Mouse (Mus musculus) midbrain, embryonic 10.5 days (tissue): ENCODE measurements around the gene Eno3. TPM values are rescaled to one million over a fixed set of nuclear protein-coding genes. Genes with fewer than 3 reads are reported as not detected.

ENCODE experiments used
- DNase-seq: peaks from one replicate; pipeline ENCODE4 v3.0.0-alpha.2; 2017; ENCODE audit warnings: low spot score
- H3K27ac ChIP-seq: fragments of 300-500 bp; sonication (generic); replicated peaks from 2 replicates; pipeline ENCODE4 v1.5.1; 2016; ENCODE audit warnings: mild to moderate bottlenecking
- H3K27me3 ChIP-seq: fragments of 300-500 bp; sonication (generic); 2 replicates; pipeline ENCODE4 v1.6.1; 2016; ENCODE audit warnings: low read depth, mild to moderate bottlenecking; ENCODE audit not compliant: poor library complexity, severe bottlenecking
- H3K36me3 ChIP-seq: fragments of 300-500 bp; sonication (generic); 2 replicates; pipeline ENCODE4 v1.6.1; 2016; ENCODE audit warnings: mild to moderate bottlenecking, moderate library complexity
- H3K4me1 ChIP-seq: fragments of 300-500 bp; sonication (generic); 2 replicates; pipeline ENCODE4 v1.6.1; 2016
- H3K4me3 ChIP-seq: fragments of 300-500 bp; sonication (generic); 2 replicates; pipeline ENCODE4 v1.5.1; 2016; ENCODE audit warnings: mild to moderate bottlenecking, moderate library complexity
- H3K9me3 ChIP-seq: fragments of 300-500 bp; sonication (generic); replicated peaks from 2 replicates; pipeline ENCODE4 v1.6.1; 2016; ENCODE audit warnings: mild to moderate bottlenecking
- WGBS: fragments of 180-500 bp; shearing (Covaris S2); methylation state at CpG from one replicate; pipeline ENCODE4 v1.1.7; 2016; 5-methylcytosine and 5-hydroxymethylcytosine counted together
- polyA plus RNA-seq: library from polyadenylated mRNA; unstranded; fragments of >200 nt; fragmentation: Nextera tagmentation; extraction: Ambion mirVana; gene quantifications from 2 replicates; pipeline ENCODE4 v1.2.1, GENCODE M21; 2016

Eno3 gene
- polyA plus RNA-seq, 1 experiment from 2014 or later: 32.8 TPM

DNA sequence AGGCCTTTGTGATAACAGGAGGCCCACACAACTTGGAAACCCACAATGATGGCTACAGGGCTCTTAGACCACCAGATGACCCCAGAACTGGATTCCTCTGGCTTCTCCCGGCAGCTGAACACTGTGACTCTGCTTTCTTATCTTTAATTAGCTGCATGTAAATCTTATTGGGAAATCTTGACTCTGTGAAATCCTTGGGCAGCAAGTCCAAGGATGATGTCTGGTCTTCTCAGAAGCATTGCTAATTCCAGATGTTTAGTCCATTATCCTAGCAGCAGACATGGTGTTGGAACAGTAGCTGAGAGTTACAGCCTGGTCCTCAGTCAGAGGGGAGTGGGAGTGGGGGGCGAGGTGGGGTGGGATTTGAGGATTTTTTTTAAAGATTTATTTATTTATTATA, 28.6 kb upstream of the Eno3 start:
- no peak overlapping the region for H3K27ac ChIP-seq
- no peak for DNase-seq
- H3K36me3 ChIP-seq: no peaks in the 10 kb centered on the region
- no peak overlapping the region for H3K4me3 ChIP-seq
- 83% methylated on average over 2 of the region's 2 CpGs for WGBS
- no peaks in the 10 kb centered on the region for H3K9me3 ChIP-seq
- no peaks in the 10 kb centered on the region for H3K27me3 ChIP-seq
- H3K4me1 ChIP-seq: no peaks in the 10 kb centered on the region

DNA sequence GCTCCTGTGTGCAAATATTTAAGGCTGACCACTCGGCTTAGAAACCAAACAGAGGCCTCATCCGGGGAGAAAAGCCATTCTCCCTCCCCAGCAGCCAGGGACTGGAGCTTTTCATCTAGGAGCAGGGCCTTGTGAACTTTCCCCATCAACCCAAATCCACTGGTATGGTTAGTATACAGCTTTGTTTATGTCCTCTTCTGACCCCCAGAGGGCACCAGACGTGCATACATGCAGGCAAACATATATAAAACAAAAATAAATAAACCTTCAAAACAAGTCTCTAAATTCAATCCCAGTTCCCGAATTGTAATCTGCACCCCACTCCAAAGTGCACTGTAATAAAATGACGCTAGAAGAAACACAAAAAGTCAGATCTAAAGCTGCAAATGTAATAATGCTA, 27.4 kb upstream of the Eno3 start:
- no peak overlapping the region for H3K27ac ChIP-seq
- H3K9me3 ChIP-seq: no peaks in the 10 kb centered on the region
- no peak for DNase-seq
- H3K4me3 ChIP-seq: no peak overlapping the region
- 57% methylated on average over 5 of the region's 5 CpGs for WGBS
- H3K36me3 ChIP-seq: no peaks in the 10 kb centered on the region
- H3K4me1 ChIP-seq: no peaks in the 10 kb centered on the region
- no peaks in the 10 kb centered on the region for H3K27me3 ChIP-seq

DNA sequence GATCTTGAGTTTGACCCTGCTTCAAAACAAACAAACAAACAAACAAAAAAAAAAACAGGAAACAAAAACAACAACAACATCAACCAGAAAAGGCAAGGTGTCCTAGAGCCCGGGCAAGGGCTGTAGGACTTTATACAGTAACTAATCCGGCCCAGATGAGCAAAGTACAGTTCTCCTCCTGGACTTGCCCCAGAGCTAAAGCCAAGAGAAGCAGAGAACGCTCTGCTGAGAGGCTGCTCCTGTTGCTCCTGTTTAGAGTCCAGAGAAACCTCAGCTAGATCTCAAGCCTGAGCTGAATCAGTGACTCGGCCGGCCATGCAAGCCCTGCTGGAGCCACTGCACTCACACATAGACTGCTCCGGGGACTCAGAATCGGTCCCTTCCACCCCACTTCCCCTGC, 26.9 kb upstream of the Eno3 start:
- H3K9me3 ChIP-seq: no peaks in the 10 kb centered on the region
- H3K27ac ChIP-seq: no peak overlapping the region
- no peak for DNase-seq
- no peaks in the 10 kb centered on the region for H3K27me3 ChIP-seq
- no peaks in the 10 kb centered on the region for H3K4me1 ChIP-seq
- no peak overlapping the region for H3K4me3 ChIP-seq
- 67% methylated on average over 7 of the region's 7 CpGs for WGBS
- no peaks in the 10 kb centered on the region for H3K36me3 ChIP-seq

DNA sequence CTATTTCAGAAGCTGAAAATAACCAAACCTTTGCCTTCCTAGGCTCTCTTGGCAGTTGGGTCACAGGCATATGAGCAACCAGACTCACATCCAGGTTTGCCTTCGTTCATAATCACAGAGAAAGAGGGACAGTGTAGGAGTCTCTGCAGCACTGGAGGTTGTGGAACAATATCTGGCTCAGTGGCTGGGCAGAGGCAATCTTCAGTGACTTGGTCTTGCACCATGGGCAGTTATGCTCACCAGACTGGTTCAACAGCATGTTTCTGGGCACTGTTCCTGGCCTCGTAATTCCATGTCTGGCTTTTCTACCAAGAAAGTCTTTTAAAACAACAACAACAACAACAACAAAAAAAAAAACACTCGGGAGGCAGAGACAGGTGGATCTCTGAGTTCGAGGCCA, 21.4 kb upstream of the Eno3 start:
- Histone ChIP-seq H3K27me3 (no peaks in the 10 kb centered on the region), H3K27ac (no peak overlapping the region), H3K9me3 (no peaks in the 10 kb centered on the region), H3K4me1 (no peaks in the 10 kb centered on the region), H3K4me3 (no peak overlapping the region), H3K36me3 (no peaks in the 10 kb centered on the region)
- 83% methylated on average over 4 of the region's 4 CpGs for WGBS
- DNase-seq: no peak

DNA sequence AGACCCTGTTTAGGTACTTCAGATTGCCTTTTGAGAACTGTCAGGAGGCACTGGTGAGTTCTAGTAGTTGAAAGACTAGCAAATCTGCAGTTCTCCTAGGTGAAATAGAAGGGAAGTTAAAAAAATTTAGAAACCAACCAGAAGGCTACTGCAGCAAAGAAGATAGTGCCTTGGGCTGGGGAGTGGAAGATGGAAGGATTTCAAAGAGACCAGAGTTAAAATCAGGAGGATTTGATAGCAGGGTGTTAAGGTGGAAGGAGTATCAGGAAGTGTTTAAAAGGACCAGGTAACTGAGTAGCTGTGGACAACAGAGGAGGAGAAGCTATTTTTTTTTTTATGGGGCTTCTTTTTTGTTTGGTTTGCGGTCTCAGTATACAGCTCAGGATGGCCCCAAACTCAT, 19.2 kb upstream of the Eno3 start:
- Histone ChIP-seq H3K27me3 (no peaks in the 10 kb centered on the region), H3K4me1 (no peaks in the 10 kb centered on the region), H3K4me3 (no peak overlapping the region), H3K27ac (no peak overlapping the region), H3K36me3 (peaks cover 1% of the 10 kb centered on the region; the same call in 1 of the 2 replicates), H3K9me3 (no peaks in the 10 kb centered on the region)
- 92% methylated on average over 1 of the region's 1 CpGs for WGBS
- no peak for DNase-seq

DNA sequence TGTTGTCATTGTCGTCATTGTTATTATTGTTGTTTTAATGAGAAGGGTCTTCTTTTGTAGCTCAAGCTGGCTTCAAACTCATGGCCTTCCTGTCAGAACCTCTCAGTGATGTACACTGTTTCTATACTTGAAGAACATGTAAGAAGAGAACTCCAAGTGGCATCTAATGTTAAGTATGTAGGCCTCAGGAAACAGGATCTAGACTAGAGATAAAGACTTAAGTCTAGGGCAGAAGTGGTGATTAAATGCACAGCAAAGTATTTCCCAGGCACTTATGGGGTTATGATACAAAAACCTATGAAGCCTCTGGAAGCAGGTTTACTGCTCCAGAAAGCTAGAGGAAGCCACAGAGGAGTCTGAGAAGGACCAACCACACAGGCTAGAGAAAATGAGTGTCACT, 18.7 kb upstream of the Eno3 start:
- 88% methylated on average over 1 of the region's 1 CpGs for WGBS
- Histone ChIP-seq H3K27me3 (no peaks in the 10 kb centered on the region), H3K27ac (no peak overlapping the region), H3K4me1 (no peaks in the 10 kb centered on the region), H3K36me3 (peaks cover 7% of the 10 kb centered on the region), H3K4me3 (no peak overlapping the region), H3K9me3 (no peaks in the 10 kb centered on the region)
- no peak for DNase-seq

DNA sequence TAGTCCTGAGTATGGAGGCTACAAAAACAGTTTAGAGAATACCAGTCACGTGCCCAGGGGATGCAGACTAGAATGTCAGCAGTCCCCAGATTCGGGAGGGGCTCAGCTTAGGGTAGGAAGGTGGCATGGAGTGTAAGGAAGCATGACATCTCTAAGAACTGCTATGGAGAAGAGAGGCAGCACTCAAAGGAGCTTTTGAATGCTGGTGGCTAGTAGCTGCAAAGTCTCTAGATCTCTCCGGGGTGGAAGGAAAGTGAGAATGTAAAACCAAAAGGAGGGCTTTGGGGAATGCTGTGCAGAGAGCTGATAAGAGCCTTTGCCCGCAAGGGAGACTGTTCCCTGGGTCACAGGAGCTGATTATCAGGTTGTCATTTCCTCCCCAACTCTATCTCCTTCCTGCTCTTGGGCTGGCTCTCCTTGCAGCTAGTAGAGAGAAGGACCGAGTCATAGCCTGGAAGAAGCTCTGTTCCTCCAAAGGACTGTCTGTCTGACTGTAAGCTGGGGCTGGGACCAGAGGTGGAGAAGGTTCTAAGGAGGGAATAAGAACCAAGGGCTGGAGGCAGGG, 18.2 kb upstream of the Eno3 start, which contains the start of gene Gp1ba:
Gene Gp1ba, plus strand, starts transcription at position 409 of the 565 bp plus-strand sequence.
- Histone ChIP-seq H3K9me3 (no peaks in the 10 kb centered on the region), H3K36me3 (peaks cover 12% of the 10 kb centered on the region), H3K27ac (no peak within 1 kb of the TSS), H3K4me3 (no peak within 1 kb of the TSS), H3K27me3 (no peaks in the 10 kb centered on the region), H3K4me1 (no peaks in the 10 kb centered on the region)
- 60% methylated on average over 5 of the region's 5 CpGs for WGBS
- DNase-seq: no peak

DNA sequence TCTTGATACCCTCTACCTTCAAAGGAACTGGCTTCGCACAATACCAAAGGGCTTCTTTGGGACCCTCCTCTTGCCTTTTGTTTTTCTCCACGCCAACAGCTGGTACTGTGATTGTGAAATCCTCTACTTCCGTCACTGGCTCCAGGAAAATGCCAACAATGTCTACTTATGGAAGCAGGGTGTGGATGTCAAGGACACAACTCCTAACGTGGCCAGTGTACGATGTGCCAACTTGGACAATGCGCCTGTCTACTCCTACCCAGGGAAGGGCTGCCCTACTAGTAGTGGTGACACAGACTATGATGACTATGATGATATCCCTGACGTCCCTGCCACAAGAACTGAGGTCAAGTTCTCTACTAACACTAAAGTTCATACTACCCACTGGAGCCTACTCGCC, 17.0 kb upstream of the Eno3 start:
- 82% methylated on average over 8 of the region's 8 CpGs for WGBS
- no peak for DNase-seq

DNA sequence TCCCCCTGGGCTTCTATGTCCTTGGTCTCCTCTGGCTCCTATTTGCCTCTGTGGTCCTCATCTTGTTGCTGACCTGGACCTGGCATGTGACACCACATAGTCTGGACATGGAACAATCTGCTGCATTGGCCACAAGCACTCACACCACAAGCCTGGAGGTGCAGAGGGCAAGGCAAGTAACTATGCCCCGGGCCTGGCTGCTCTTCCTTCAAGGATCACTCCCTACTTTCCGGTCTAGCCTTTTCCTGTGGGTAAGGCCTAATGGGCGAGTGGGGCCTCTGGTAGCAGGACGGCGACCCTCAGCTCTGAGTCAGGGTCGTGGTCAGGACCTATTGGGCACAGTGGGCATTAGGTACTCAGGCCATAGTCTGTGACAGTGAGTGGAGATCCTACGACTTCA, 15.8 kb upstream of the Eno3 start:
- no peak overlapping the region for H3K4me3 ChIP-seq
- H3K36me3 ChIP-seq: peaks cover 33% of the 10 kb centered on the region
- H3K4me1 ChIP-seq: peaks cover 12% of the 10 kb centered on the region
- no peaks in the 10 kb centered on the region for H3K27me3 ChIP-seq
- no peak for DNase-seq
- WGBS: 80% methylated on average over 7 of the region's 7 CpGs
- H3K9me3 ChIP-seq: no peaks in the 10 kb centered on the region
- H3K27ac ChIP-seq: no peak overlapping the region

More for the DNA sequence above, 17.0 kb upstream of the Eno3 start:
- no peaks in the 10 kb centered on the region for H3K27me3 ChIP-seq
- peaks cover 23% of the 10 kb centered on the region for H3K36me3 ChIP-seq
- H3K27ac ChIP-seq: no peak overlapping the region
- no peak overlapping the region for H3K4me3 ChIP-seq
- no peaks in the 10 kb centered on the region for H3K9me3 ChIP-seq
- H3K4me1 ChIP-seq: no peaks in the 10 kb centered on the region

DNA sequence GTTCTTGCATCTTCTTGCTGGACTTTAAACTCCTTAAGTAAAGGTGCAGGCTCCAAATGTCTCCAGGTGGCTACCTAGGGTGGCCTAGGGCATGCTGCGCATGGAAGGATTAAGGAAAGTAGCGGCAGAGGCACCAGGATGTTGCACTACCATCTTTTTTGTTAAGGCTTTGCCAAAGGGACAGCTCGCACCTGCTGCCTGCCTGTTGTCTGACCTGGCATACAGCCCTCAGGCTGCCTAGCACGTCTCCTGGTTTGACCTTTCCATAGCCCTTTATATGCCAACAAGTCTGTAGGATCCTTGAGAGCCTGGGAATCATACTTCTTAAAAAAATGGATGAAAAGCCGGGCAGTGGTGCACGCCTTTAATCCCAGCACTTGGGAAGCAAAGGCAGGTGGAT, 14.0 kb upstream of the Eno3 start:
- peaks cover 33% of the 10 kb centered on the region for H3K36me3 ChIP-seq
- H3K27ac ChIP-seq: no peak overlapping the region
- DNase-seq: no peak
- H3K27me3 ChIP-seq: no peaks in the 10 kb centered on the region
- H3K9me3 ChIP-seq: no peaks in the 10 kb centered on the region
- 90% methylated on average over 6 of the region's 6 CpGs for WGBS
- no peak overlapping the region for H3K4me3 ChIP-seq
- peaks cover 22% of the 10 kb centered on the region for H3K4me1 ChIP-seq

DNA sequence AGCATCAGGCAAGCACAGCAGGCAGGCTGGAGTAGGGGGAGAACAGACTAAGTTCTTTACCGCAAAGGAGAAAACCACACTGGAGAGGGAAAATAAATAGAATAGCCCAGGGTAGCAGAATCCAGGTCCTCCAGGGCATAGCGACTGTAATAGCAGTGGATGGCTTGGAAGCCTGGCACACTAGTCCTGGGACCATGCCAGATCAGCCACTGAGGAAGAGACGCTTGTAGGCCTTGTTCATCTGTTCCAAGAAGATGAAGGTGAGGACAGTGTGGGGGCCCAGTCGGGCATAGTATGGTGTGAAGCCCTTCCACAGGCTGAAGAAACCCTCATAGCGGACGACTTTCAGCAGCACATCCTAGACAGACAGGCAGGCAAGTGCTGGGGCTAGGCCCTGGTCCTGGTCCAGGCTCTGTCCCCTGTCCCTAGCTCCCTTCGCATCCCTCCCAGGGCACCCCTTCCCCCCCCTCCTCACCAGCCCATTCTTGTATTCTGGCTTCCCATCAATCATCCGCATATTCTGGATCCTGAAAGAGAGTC, 12.4 kb upstream of the Eno3 start:
- Histone ChIP-seq H3K4me3 (peak overlapping the region; percentile 23), H3K27ac (no peak overlapping the region), H3K36me3 (peaks cover 48% of the 10 kb centered on the region), H3K27me3 (no peaks in the 10 kb centered on the region), H3K4me1 (peaks cover 35% of the 10 kb centered on the region), H3K9me3 (no peaks in the 10 kb centered on the region)
- no peak for DNase-seq
- WGBS: 96% methylated on average over 8 of the region's 8 CpGs

DNA sequence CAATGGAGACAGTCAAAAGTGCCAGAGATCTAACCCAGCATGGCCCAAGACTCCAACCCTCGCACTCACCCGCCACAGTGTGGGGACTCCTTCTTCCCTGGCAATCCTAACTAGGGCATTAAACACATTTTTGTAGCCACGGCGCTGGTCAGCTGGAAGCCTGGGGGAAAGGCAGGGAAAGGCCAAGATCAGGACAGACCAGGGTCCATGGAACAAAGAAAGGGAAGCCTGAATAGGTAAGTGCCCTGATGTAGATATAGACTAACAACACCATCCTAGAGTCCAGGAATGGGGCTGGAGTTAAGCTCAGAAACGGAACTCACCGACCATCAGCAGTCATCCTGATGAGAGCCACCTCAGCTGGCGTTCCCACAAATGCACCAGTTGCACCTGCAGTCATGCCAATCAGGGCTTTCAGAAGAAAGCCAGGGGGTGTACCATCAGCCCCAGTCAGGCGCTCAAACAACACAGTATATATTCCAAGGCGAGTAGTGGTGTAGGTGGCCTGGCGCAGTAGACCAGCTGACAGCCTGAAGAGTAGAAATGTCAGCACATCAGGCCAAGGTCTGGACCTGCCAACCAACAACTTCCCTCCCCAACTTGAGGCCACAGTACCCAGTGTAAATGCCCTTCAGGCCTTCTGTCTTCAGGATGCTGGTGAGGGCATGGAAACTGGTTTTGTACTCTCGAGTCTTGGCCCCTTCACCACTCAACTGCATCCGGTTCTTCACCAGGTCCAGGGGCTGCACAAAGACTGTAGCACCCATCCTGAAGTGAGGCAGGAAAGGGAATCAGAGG, 11.3 kb upstream of the Eno3 start:
- Histone ChIP-seq H3K36me3 (peaks cover 58% of the 10 kb centered on the region), H3K4me3 (peak overlapping the region; percentile 90), H3K27ac (peak overlapping the region; percentile 95), H3K4me1 (peaks cover 36% of the 10 kb centered on the region), H3K9me3 (no peaks in the 10 kb centered on the region), H3K27me3 (no peaks in the 10 kb centered on the region)
- DNase-seq: no peak
- 92% methylated on average over 12 of the region's 12 CpGs for WGBS

DNA sequence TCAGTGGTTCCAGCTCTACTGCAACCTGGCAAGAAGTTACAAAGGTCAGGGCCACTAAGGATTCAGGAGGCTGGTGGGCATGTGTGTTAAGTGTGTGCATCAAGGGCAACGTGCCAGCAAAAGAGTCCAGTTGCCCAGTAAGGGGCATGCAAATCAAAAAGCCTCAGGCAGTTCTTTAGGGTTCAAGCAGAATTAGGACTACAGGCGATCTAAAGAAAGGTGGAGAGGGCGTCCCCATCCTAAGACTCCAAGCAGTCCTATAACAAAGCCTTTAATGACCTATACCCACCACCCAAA, 10.8 kb upstream of the Eno3 start:
- Histone ChIP-seq H3K4me1 (peaks cover 41% of the 10 kb centered on the region), H3K4me3 (peak overlapping the region; percentile 90), H3K9me3 (no peaks in the 10 kb centered on the region), H3K36me3 (peaks cover 64% of the 10 kb centered on the region), H3K27me3 (no peaks in the 10 kb centered on the region), H3K27ac (peak overlapping the region; percentile 95)
- no peak for DNase-seq
- 27% methylated on average over 3 of the region's 3 CpGs for WGBS
